Mouse (Mus musculus) CD4-positive, CD25-positive, alpha-beta regulatory T cell, adult 2 months (primary cell): ENCODE results near the gene Asap3.

Experiments used
- DNase-seq: peaks from one replicate; pipeline ENCODE4 v3.0.0-alpha.2; 2012; ENCODE audit warnings: low read depth, low spot score

Asap3 gene

DNA sequence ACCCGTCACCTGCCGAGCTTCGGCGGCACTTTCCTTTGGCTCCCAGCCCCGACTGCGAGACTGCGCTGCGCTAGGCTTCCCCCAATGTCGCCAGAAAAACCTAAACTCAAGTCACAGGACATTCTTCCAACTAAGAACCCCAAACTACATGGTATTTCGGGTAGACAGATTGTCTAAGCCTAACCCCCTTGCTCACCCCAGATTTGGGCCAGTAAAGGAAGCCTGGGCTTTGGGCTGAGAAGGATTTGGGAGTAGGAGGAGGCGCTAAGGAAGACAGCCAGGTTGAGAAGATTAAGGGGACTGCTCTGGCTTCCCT, 43.1 kb downstream of the Asap3 start:
- no peak for DNase-seq

DNA sequence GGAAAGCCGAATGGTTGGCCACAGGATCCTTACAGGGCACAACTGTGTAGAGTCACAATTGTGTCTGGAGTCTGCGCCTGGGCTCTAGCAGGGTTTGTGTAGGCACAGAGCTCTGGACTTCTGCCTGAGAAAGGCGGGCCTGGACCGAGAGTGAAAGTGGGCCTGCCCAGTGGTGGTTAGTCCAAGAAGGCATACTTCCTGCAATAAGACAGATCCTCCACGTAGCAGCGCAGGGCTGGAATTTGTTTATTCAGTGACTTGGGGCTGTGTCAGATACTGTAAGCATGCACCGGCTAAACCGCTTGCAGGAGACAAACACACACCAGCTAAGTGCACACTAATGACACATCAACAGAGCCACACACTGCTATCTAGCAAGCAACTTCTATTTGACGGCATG, 43.6 kb downstream of the Asap3 start:
- no peak for DNase-seq

DNA sequence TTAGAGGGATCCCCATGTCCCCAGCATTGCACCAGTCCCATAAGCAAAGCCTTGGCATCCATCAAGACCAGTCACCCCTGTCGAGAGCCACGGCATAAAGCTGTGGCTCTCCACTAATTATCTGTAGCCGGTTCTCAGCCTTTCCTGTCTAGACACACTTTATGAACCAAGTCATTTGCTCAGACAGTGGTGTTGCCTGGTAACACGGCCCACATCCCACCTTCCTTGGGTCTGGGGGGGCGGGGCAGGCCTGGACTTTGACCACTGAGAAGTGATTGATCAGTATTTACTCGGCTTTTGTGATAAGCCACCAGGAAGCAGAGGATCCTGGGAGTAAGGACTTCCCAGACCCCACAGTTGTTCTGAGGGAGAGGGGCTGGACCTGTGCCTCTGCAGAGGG, 49.8 kb downstream of the Asap3 start:
- DNase-seq, result no peak

DNA sequence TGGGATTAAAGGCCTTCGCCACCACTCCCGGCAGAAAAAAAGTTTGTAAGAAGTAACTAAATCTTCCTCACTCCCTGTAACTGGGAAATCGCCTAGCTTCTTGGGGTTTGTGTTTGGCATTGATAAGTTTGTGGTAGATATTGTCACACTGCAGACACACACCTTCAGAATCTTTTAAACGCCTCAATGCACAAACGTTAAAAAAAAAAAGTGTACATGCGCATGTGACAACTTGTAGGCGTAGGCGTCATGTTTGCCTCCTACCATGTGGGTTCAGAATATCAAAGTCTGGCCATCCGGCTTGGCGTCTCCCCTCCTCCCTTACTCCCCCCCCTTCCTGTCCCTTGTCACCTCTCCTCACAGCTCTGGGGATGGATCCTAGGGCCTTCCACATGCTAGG, 50.5 kb downstream of the Asap3 start:
- no peak for DNase-seq

DNA sequence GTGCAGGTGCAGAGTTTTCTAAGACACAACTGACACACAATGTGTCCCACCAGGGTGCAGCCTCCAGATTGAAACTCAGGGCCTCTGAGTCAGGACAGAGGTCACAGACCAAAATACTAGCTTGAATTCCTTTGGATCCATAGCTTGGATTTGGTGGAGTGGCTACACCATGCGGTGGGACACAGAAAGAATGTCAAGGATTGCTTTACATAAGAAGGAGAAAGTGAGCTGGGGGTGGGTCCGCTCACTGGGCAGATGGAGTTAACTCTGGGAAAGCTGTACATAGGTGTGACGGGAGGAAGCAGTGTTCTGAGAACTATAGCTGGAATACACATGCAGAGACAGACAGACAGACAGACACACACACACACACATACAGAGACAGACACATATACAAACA, 53.8 kb downstream of the Asap3 start:
- DNase-seq, result no peak

DNA sequence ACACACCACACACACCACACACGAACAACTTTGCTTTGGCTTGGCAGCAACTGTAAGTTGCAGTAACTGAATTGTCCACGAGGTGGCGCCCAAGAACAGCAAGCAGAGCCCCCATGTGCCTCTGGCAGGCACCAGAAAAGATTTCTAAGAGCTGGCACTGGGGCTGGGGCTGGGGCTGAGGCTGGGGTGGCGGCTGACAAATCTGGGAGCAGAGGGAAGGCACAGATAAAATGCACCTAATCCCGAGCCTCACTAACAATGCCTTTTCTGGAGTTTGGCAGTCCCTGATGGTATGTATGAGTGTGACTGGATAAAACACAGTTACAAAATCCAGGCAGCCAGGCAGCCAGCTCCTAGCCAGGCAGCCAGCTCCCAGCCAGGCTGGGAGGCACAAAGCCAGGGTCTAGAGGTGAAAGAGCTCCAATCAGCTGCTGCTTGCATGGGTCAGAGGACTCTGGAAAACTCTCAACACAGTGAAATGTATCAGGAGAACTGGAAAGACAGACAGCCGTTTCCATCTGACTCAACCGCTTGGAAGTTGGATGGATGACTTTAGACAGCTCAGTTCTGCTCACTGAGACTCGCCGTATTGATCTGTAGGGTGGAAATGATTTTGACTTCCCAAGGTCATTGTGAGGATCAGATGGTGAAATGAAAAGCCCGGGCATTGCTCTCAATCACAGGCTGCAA, 54.5 kb downstream of the Asap3 start:
- DNase-seq, result peak; percentile 90

DNA sequence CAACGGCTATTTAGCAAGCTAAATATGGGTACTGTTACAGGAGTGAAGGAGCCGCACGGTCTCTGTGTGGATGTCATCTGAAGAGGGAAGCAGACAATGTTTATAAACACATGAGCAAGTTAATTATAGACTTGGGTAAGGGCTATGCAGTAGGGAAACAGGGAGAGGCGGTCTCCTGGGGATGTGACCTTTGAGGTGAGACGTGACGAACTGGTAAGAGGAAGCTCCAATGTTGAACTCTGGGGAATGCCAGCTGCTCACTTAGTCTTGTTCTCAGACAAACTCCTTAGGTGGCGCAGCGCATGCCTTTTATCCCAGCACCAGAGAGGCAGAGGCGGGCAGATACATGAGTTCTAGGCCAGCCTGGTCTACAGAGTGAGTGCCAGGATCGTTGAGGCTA, 55.7 kb downstream of the Asap3 start:
- no peak for DNase-seq

DNA sequence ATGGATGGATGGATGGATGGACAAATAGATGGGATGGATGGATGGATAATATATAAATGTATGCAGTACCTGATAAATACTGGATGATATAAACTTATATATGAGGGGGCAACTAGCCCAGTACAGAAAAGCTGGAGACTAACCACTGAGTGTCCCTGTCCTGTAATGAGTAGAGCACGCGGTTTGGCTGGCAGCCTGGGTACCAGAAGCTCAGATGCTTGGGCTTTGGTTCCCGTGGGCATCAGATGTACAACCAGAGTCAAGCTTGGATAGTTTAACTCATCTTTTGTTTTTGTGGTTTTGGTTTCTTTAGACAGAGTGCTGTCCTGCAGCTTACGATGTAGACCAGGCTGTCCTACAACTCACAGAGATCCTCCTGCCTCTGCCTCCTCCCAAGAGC, 57.4 kb downstream of the Asap3 start:
- DNase-seq, result no peak

DNA sequence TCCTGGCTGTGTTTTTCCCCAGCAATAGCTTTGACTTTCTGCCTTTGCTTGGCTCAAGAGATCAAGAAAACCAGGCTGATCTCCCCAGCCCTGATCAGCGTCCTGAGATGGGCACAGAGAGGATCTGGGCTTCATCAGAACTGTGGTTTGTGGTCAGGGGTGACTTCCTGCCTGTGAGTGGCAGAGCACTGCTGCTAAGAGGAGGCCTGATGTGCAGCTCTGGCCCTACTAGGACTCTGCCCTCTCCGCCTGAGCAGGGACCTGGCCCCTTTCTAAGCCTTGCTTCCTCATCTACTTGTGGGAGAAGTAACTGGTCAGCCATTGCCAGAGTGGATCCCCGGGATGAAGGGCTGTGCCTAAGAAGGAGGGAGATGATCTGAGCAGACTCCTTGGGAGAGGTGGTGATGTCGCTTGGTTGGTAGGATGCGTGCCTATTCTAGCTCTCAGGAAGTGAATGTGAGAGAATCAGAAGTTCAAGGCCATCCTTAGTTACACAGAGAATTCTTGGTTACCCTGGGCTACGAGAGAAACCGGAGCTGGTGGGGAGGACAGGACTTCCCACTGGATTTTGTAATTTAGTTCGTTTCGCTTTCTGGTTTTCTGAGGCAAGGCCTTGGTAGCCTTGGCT, 60.7 kb downstream of the Asap3 start:
- peak; percentile 81 for DNase-seq

DNA sequence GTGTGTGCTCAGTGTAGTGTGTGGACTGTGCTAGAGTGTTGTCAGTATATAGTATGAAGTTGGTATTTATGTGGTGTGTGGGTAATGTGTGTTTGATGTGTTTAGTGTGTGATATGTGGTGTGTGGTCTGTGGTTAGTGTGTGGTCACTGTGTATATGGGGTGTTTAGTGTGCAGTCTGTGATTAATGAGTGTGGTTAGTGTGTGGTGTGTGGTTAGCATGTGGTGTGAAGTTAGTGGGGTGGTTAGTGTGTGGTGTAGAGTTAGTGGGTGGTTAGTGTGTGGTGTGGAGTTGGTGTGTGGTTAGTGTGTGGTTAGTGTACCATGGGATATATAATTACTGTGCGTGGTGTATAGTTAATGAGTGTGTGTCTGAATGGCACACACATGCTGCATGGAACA, 62.7 kb downstream of the Asap3 start:
- DNase-seq, result no peak

DNA sequence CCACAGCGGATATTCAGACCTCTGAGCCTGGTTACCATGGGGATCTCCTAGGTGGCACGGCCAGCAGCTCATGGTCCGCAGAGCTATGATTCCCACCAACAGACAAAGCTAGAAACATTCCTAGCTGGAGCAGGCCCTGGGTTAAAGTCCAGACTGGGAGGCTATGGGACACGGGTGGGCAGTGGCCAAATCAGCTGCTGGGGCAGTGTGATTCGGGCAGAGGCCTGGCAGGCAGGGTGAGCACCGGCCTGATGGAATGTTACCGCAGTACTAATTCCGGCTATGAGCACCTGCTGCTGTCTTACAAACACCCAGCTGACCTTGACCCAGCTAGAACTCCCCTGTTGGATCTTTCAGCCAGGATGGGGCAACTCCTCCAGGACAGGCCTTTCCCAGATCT, 64.5 kb downstream of the Asap3 start:
- DNase-seq, result no peak

DNA sequence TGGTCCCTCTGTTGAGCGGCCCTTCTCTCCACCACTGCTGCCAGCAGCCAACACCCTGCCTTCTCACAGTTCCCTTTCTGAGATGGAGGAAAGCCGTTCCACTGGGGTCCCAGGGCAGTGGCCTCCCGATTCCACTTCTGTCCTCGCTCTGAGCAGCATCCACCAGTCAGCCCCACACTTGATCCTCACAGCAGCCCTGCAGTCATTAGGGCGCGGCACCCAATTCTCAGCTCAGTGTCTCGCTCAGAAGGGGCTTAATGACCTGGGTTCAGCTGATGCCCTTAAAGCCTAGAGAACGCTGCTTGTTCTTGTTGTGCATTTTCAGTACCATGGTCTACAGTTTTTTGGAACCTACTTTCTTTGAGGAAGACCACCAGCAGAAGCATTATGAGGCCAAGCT, 74.9 kb downstream of the Asap3 start:
- no peak for DNase-seq

DNA sequence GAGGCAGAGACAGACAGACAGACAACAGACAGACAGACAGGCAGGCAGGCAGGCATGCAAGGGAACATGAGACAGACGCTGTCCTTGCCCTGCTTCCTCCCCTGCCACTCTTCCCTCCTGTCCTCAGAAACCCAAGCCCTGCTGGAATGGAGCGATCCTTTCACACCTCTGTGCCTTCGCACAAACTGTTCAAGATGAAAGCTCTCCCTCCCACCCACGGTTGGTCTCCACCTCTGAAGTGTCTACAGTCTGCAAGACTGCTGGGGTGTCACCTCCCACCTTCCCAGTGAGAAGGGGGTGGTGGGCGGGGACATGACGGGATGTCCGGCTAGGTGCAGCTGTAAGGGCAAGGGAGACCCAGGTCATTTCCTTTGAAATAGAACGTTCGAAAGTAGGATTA, 75.4 kb downstream of the Asap3 start:
- DNase-seq, result no peak

DNA sequence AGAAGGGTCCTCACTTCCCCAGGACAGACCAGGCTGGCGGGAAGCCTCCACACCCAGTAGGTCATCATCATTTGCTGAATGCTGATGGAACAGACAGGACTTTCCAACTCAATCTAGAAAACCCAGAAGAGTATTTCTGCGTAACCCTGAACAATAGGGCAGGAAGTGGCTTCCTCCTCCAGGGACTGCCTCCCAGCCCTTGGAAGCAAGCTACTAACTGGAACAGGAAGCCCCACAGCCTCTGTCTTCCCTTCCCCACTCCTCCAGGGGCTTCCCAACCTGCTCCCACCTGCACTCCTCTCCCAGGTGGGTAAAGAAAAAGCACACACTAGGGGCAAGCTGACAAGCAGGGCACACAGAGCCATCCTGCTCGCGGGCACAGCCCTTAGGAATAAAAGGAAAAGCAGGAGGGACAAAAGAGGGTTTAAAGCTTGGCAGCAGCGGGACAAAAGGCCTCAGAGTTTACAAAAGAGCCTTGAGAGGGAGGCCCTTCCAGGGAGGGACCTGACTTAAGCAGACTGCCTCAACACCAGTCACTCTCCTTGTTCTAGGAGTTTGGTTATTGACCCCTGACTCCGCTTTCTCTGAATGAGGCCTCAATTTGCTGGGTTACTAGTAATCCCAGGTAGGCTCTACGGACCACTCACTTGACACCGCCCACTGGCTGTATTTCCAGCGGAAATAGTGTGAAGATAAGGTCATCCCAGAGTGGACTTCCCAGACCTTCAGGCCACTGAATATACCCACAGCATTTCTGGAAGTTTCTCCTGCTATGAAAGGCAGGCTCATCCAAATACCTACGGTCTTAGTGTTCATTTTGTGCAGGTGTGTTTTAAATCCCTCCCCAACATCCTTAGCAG, 76.7 kb downstream of the Asap3 start:
- no peak for DNase-seq

DNA sequence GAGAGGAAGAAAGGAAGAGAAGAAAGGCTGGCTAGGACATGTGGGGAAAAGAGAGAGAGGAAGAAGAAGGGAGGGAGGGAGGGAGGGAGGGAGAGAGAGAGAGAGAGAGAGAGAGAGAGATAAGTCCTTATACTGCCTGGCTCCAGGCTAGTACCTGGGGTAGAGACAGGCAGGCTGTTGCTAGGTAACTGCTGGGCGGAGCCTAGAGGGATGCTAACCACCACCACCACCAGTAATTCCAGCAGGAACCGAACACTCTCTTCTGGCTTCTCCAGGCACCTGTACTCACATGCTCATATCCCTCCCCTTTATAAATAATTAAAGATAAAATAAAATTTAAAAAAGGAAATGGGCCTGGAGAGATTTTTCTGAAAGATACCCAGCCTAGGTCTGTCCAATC, 77.6 kb downstream of the Asap3 start:
- no peak for DNase-seq

DNA sequence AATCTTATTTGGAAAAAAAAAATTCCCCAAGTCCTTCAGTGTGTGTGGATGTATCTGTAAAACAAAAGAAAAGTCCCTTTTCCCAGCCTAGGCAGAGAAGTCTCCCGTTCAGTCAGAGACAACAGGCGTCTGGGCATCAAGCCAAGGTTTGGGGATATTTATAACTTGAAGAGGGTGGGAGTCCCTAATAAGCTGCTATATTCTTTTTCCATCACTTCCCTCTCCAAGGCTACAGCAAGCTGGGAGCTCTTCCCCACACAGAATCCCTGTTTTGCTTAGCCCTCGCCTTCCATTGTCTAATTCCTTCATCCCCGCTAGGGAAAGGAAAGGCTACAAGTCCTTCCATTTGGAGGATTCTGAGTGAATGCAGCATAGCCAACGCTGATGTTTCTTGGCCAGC, 78.3 kb downstream of the Asap3 start, which contains the start of gene Zfp46:
Zfp46 (plus strand) TSS at position 229 of the 400 bp plus-strand sequence.
- DNase-seq, result no peak

DNA sequence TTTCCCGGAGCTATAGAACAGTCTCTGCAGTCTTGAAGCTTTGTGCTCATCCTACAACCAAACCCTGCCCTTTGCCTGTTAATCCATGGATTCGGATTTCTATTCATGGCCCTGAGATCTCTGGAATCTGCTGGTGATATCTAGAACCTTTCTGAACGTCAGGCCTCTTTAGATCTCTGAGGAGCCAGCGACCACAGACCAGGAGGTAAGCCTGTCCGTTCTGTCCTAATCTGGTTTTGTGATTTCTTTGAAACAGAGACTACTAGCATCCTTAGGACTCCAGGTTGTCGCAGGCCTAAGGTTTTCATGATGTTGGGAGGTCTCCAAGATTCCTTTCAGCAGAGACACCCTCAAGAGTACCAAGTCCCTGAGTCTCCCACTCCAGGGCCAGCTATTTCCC, 78.7 kb downstream of the Asap3 start:
- no peak for DNase-seq

DNA sequence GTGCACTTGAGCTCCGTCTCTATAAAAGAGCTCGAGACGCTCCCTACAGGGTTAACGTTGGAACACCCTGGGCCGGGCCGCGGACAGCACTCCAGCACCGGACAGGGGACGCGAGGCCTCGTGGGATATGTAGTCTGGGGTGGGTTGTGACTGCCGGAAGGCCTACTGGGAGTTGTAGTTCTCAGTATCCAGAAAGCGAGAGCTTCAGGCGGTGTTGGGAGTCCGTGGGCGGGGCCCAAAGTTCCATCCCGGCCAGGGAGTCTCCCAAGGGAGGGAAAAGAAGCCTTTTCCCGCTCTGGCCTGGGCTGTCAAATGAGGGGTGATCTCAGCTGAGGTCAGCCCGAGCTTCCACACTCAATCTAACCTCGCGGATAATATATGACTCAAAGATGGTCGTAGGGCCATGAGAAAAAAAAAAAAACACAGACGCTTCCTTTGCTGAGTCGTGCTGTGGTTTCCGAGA, 79.2 kb downstream of the Asap3 start:
- DNase-seq, result peak; percentile 90

DNA sequence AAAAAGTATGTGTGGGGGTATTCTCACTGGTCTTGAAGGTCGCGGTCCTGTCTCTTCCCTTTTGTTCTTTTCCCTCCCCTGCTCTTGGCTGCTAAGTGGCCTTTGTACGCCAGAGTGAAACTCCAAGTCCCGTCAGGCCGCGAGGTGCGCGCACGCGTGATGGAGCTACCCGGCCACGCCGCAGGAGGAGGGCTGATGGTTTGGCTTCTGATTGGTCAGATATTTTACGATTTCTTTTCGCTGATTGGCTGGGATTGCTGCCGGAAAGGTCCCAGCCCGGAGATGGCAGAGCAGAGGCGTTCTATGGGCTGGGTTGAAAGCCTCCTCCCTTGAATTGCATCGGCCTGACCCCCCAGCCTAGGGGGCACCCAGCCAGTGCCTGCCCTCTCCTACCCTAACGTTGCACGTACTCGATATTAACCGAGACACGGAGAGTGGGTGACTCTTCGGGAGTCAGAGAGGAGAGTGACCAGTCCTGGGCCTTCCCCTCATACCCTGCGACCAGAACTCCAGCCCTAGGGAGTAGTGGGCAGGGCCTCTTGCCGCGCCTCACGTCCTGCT, 79.7 kb downstream of the Asap3 start:
- peak; percentile 97 for DNase-seq

DNA sequence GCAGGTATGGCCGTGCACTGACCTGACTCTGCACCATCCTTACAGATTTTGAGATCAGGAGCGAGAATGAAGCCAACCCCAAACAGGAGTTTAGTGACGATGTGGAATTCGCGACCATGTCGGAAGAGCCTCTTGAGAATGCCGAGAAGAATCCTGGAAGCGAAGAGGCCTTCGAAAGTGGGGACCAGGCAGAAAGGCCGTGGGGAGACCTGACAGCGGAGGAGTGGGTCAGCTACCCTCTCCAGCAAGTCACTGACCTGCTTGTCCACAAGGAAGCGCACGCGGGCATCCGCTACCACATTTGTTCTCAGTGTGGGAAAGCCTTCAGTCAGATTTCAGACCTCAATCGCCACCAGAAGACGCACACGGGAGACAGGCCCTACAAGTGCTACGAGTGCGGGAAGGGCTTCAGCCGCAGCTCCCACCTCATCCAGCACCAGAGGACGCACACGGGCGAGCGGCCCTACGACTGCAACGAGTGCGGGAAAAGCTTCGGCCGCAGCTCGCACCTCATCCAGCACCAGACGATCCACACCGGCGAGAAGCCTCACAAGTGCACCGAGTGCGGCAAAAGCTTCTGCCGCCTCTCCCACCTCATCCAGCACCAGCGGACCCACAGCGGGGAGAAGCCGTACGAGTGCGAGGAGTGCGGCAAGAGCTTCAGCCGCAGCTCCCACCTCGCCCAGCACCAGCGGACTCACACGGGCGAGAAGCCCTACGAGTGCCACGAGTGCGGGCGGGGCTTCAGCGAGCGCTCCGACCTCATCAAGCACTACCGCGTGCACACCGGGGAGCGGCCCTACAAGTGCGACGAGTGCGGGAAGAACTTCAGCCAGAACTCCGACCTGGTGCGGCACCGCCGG, 84.0 kb downstream of the Asap3 start:
- no peak for DNase-seq

DNA sequence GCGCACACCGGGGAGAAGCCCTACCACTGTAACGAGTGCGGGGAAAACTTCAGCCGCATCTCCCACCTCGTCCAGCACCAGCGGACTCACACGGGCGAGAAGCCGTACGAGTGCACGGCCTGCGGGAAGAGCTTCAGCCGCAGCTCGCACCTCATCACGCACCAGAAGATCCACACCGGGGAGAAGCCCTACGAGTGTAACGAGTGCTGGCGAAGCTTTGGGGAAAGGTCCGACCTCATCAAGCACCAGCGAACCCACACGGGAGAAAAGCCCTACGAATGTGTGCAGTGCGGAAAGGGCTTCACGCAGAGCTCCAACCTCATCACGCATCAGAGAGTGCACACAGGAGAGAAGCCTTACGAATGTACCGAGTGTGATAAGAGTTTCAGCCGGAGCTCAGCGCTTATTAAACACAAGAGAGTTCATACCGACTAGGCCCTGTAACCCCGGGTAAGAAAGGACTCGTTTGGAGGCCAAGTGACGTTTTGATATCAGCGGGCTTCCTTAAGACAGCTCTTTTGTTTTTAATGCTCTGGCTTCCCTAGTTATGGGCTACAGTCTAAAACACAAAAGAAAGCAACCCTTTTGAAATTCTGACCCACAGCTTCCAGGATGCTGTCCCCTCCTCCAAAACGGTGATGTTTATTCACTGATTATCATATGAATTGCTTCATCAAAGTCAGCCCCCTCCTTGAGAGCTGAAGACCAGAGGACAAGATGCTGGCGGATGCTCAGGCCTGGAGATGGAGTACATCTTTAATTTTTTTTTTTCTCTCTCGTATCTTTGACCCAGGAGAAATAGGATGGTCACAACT, 84.8 kb downstream of the Asap3 start:
- no peak for DNase-seq
